Mouse (Mus musculus): ENCODE measurements around the gene Rpl11. TPM values are rescaled to one million over a fixed set of nuclear protein-coding genes. Genes with fewer than 3 reads are reported as not detected.

Gene Rpl11
- polyA plus RNA-seq, 1 experiment from 2014 or later = 390 TPM

Other genes with a start within 250 kb of the Rpl11 start
- gene Srsf10, start 197.7 kb downstream of the Rpl11 start, polyA plus RNA-seq (2016; fragmentation: Nextera tagmentation; extraction: Ambion mirVana) = 188 and 227 TPM in 2 replicates
- 121 and 150 TPM in 2 replicates for gene Pnrc2, start 179.6 kb downstream of the Rpl11 start, polyA plus RNA-seq (2016; fragmentation: Nextera tagmentation; extraction: Ambion mirVana)
- gene Cnr2, start 158.0 kb downstream of the Rpl11 start, polyA plus RNA-seq (2016; fragmentation: Nextera tagmentation; extraction: Ambion mirVana) = 0.60 and 1.4 TPM in 2 replicates
- 44.2 and 51.2 TPM in 2 replicates for gene Fuca1, start 132.7 kb downstream of the Rpl11 start, polyA plus RNA-seq (2016; fragmentation: Nextera tagmentation; extraction: Ambion mirVana)
- 67.5 and 77.1 TPM in 2 replicates for gene Hmgcl, start 107.0 kb downstream of the Rpl11 start, polyA plus RNA-seq (2016; fragmentation: Nextera tagmentation; extraction: Ambion mirVana)
- gene Gale, start 89.7 kb downstream of the Rpl11 start, polyA plus RNA-seq (2016; fragmentation: Nextera tagmentation; extraction: Ambion mirVana) = 46.0 and 48.0 TPM in 2 replicates
- 105 and 134 TPM in 2 replicates for gene Lypla2, start 80.8 kb downstream of the Rpl11 start, polyA plus RNA-seq (2016; fragmentation: Nextera tagmentation; extraction: Ambion mirVana)
- 50.8 and 67.8 TPM in 2 replicates for gene Pithd1, start 66.2 kb downstream of the Rpl11 start, polyA plus RNA-seq (2016; fragmentation: Nextera tagmentation; extraction: Ambion mirVana)
- gene Eloa, start 31.7 kb downstream of the Rpl11 start, polyA plus RNA-seq (2016; fragmentation: Nextera tagmentation; extraction: Ambion mirVana) = 35.6 and 36.1 TPM in 2 replicates
- 324 and 492 TPM in 2 replicates for gene Id3, start 90.1 kb upstream of the Rpl11 start, polyA plus RNA-seq (2016; fragmentation: Nextera tagmentation; extraction: Ambion mirVana)
- gene E2f2, start 119.0 kb upstream of the Rpl11 start, polyA plus RNA-seq (2016; fragmentation: Nextera tagmentation; extraction: Ambion mirVana) = 6.3 and 6.6 TPM in 2 replicates
- gene Asap3, start 152.9 kb upstream of the Rpl11 start, polyA plus RNA-seq (2016; fragmentation: Nextera tagmentation; extraction: Ambion mirVana) = 3.4 and 3.7 TPM in 2 replicates
- gene Tcea3, start 194.3 kb upstream of the Rpl11 start, polyA plus RNA-seq (2016; fragmentation: Nextera tagmentation; extraction: Ambion mirVana) = 35.6 and 47.2 TPM in 2 replicates
- 14.6 and 18.7 TPM in 2 replicates for gene Zfp46, start 231.3 kb upstream of the Rpl11 start, polyA plus RNA-seq (2016; fragmentation: Nextera tagmentation; extraction: Ambion mirVana)